Mouse (Mus musculus) kidney, postnatal 0 days (tissue): ENCODE data around the gene Gm9046. TPM values are rescaled to one million over a fixed set of nuclear protein-coding genes. Genes with fewer than 3 reads are reported as not detected.
"Not testable (repeated sequence)": the region's sequence is repeated elsewhere in the genome, so short reads cannot be mapped to it uniquely, and the experiment has no call there.

Experiments
- ATAC-seq: fragments of 200-750 bp; cut with Nextera tagmentation; replicated peaks from 2 replicates; pipeline ENCODE4 v1.8.0; 2017; ENCODE audit warnings: low read depth, moderate number of reproducible peaks, moderate TSS enrichment, moderate library complexity; ENCODE audit not compliant: low FRiP score
- DNase-seq: peaks from one replicate; pipeline ENCODE4 v3.0.0-alpha.2; 2016; ENCODE audit warnings: low spot score
- H3K27ac ChIP-seq: fragments of 300-500 bp; sonication (generic); 2 replicates; pipeline ENCODE4 v1.5.1; 2014; ENCODE audit warnings: mild to moderate bottlenecking
- H3K27me3 ChIP-seq: fragments of 300-500 bp; sonication (generic); 2 replicates; pipeline ENCODE4 v1.6.1; 2014; ENCODE audit warnings: low read length, mixed read lengths; ENCODE audit not compliant: insufficient read depth
- H3K36me3 ChIP-seq: fragments of 300-500 bp; sonication (generic); 2 replicates; pipeline ENCODE4 v1.6.1; 2014; ENCODE audit warnings: low read length, mixed read lengths; ENCODE audit not compliant: insufficient read depth
- H3K4me1 ChIP-seq: fragments of 300-500 bp; sonication (generic); replicated peaks from 2 replicates; pipeline ENCODE4 v1.6.1; 2014; ENCODE audit warnings: antibody characterized with exemption, low read length, mixed read lengths; ENCODE audit not compliant: insufficient read depth
- H3K4me2 ChIP-seq: fragments of 300-500 bp; sonication (generic); 2 replicates; pipeline ENCODE4 v1.6.1; 2014; ENCODE audit warnings: mild to moderate bottlenecking, low read length, moderate library complexity, mixed read lengths
- H3K4me3 ChIP-seq: fragments of 300-500 bp; sonication (generic); replicated peaks from 2 replicates; pipeline ENCODE4 v1.5.1; 2014; ENCODE audit warnings: low read depth, low read length
- H3K9ac ChIP-seq: fragments of 300-500 bp; sonication (generic); 2 replicates; pipeline ENCODE4 v1.6.1; 2014; ENCODE audit warnings: low read depth, low read length
- H3K9me3 ChIP-seq: fragments of 300-500 bp; sonication (generic); replicated peaks from 2 replicates; pipeline ENCODE4 v1.6.1; 2016; ENCODE audit warnings: low read length, inconsistent platforms, mixed read lengths
- CTCF ChIP-seq: IDR thresholded peaks from 2 replicates; pipeline ENCODE4 v1.5.1; 2016; ENCODE audit warnings: antibody characterized with exemption, low read depth, mild to moderate bottlenecking, moderate library complexity
- WGBS: fragments of 180-500 bp; shearing (Covaris S2); extraction: QIAGEN DNeasy Blood & Tissue Kit; methylation state at CpG from one replicate; pipeline ENCODE4 v1.1.7; 2014; 5-methylcytosine and 5-hydroxymethylcytosine counted together
- polyA plus RNA-seq: library from polyadenylated mRNA; unstranded; fragments of >200 nt; fragmentation: Nextera tagmentation; extraction: Ambion mirVana; gene quantifications from 2 replicates; pipeline ENCODE4 v1.2.1, GENCODE M21; 2015

Gene Gm9046
- polyA plus RNA-seq, 1 experiment from 2014 or later = not detected

- no peak overlapping the region for H3K4me2 ChIP-seq
- no peaks in the 10 kb centered on the region for H3K9me3 ChIP-seq
- H3K4me3 ChIP-seq = no peak overlapping the region
- H3K4me1 ChIP-seq = no peaks in the 10 kb centered on the region
- DNase-seq (no peak), ATAC-seq (no peak)
- no peaks in the 10 kb centered on the region for H3K36me3 ChIP-seq
- H3K27me3 ChIP-seq = no peaks in the 10 kb centered on the region
- 79% methylated on average over 8 of the region's 8 CpGs for WGBS
- no peak overlapping the region for H3K27ac ChIP-seq
- no peak for TF ChIP-seq CTCF
- no peak overlapping the region for H3K9ac ChIP-seq
Measured at GRCm38 (mm10) chr10:118319024-118319423, 24.0 kb downstream of the Gm9046 start.

GRCm38 (mm10) chr10:118302133-118302532 is 40.9 kb downstream of the Gm9046 start:
- H3K9ac ChIP-seq, H3K27ac ChIP-seq, H3K36me3 ChIP-seq, H3K4me1 ChIP-seq, H3K9me3 ChIP-seq, DNase-seq, ATAC-seq, H3K4me3 ChIP-seq, H3K27me3 ChIP-seq, H3K4me2 ChIP-seq: not testable (repeated sequence)
- 35% methylated on average over 2 of the region's 2 CpGs for WGBS

GRCm38 (mm10) chr10:118294938-118295337 is 48.1 kb downstream of the Gm9046 start, which contains the start of gene Iltifb:
Gene Iltifb (minus strand): TSS chr10:118295038.
- no peak within 1 kb of the TSS for H3K4me3 ChIP-seq
- H3K27ac ChIP-seq = no peak within 1 kb of the TSS
- H3K4me1 ChIP-seq = no peaks in the 10 kb centered on the region
- H3K36me3 ChIP-seq = no peaks in the 10 kb centered on the region
- no peak within 1 kb of the TSS for H3K4me2 ChIP-seq
- WGBS = 95% methylated on average over 6 of the region's 6 CpGs
- ATAC-seq = no peak
- H3K9me3 ChIP-seq = no peaks in the 10 kb centered on the region
- no peak within 1 kb of the TSS for H3K9ac ChIP-seq
- TF ChIP-seq CTCF = no peak
- DNase-seq = no peak
- H3K27me3 ChIP-seq = no peaks in the 10 kb centered on the region

Other genes starting within 250 kb of the Gm9046 start
- 16.1 and 19.4 TPM in 2 replicates for gene Mdm1, start 201.4 kb downstream of the Gm9046 start, polyA plus RNA-seq
- gene Il22, start 138.3 kb downstream of the Gm9046 start, polyA plus RNA-seq = not detected in 2 replicates
- gene Gm32717, start 102.5 kb downstream of the Gm9046 start, polyA plus RNA-seq = not detected in 2 replicates
- not detected in 2 replicates for gene Gm32802, start 84.6 kb downstream of the Gm9046 start, polyA plus RNA-seq
- not detected in 2 replicates for gene Iltifb, start 48.2 kb downstream of the Gm9046 start, polyA plus RNA-seq
- gene Gm9040, start 16.3 kb downstream of the Gm9046 start, polyA plus RNA-seq = 0.06 TPM in 1 of 2 replicates, not detected in the other
- 0.06 TPM in 1 of 2 replicates, not detected in the other for gene Gm9044, start 10.8 kb downstream of the Gm9046 start, polyA plus RNA-seq
- 0.08 and 0.11 TPM in 2 replicates for gene Gm9045, start 5.4 kb downstream of the Gm9046 start, polyA plus RNA-seq
- gene Gm9048, start 5.4 kb upstream of the Gm9046 start, polyA plus RNA-seq = not detected in 2 replicates
- 0.08 and 0.11 TPM in 2 replicates for gene Gm9049, start 10.8 kb upstream of the Gm9046 start, polyA plus RNA-seq
- not detected in 2 replicates for gene Ifng, start 97.8 kb upstream of the Gm9046 start, polyA plus RNA-seq